Mouse (Mus musculus) MN1 (cell line): ENCODE results near the gene 4930519G04Rik.
"Not testable (repeated sequence)": the region's sequence is repeated elsewhere in the genome, so short reads cannot be mapped to it uniquely, and the experiment has no call there.

Experiments
- DNase-seq: peaks from one replicate; pipeline ENCODE4 v3.0.0-alpha.2; 2016; ENCODE audit warnings: low spot score

Gene 4930519G04Rik

DNA sequence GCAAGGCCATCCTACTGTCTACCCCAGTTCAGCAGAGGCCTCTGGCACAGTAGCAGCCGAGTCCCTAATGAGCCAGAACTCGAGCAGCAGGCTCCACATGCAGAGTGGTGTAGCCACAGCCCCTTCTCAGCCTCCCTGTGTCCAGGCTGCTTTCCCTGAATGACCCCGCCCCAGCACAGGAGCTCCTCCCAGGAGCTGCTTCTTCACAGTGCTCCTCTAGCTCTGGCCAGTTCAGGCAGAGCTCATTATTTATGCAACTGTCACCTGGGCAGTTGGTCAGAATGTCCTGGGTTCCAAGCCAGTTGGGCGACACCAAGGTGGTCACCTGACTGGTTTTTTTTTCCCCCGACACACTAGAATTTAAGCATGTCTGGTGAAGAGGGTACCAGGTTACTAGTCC is at the start of gene 4930519G04Rik:
Gene 4930519G04Rik (plus strand): TSS at position 301 of the 400 bp plus-strand sequence.
- DNase-seq: not testable (repeated sequence)

GRCm38 (mm10) chr5:114804335-114804734 is 49.1 kb upstream of the 4930519G04Rik start:
- no peak for DNase-seq

GRCm38 (mm10) chr5:114804958-114805357 is 48.5 kb upstream of the 4930519G04Rik start:
- DNase-seq: no peak

DNA sequence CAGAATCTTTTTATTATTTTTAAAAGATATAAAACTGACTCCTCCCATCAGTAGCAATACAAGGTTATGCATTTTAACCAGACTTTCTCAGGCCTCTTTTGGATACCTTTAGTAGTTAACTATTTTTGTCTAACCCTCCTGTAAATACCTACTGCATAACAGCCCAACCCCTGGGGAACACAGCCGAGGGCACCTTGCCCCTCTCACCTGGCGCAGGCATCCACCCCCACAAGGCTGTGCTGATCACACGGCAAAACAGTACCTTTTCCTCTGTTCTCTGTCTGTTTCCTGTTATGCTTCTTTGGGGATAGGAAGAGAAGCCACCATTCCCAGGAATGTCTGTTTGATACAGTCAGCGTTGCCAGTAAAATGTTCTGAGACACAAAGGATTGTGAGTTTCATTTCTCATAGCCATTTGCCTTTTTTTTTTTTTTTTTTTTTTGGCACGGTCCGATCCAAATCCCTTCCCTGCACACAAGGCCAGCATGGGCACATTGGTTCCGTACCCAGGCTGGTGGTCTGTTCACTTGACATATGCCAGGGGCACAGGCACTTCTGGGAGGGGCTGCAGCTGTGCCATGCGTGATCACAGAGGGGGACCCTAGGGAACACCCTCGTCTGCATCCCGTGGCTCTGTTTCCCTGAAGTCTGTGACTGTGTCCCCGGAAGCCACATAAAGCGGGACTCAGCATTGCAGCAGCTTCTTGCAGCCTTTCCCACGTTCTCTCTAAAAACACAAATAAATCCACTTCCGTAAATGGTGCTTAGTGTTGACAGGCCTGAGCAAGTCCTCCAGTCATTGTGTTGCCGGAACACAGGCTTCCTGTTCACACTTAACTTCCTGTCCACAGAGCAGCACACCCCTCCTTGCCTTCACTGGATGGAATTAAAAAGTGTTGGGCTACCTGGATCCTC is 47.8 kb upstream of the 4930519G04Rik start:
- DNase-seq: no peak

DNA sequence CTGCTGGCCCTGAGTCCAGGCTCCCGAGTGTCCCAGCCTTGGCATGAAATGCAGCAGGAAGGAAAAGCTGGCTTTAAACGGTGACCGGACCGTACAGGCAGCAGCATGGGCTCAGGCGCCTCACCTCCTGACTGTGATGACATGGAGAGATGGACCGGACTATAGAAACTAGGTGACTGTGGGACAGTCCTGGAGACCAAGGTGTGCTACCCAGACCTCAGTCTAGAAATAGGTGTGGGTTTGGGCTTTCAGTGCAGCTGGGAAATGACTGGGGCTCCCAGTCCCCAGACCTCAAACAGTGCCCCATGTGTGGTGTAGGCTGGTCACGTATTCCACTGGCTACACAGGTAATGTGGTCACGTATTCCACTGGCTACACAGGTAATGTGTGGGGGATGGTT is 46.8 kb upstream of the 4930519G04Rik start:
- no peak for DNase-seq

DNA sequence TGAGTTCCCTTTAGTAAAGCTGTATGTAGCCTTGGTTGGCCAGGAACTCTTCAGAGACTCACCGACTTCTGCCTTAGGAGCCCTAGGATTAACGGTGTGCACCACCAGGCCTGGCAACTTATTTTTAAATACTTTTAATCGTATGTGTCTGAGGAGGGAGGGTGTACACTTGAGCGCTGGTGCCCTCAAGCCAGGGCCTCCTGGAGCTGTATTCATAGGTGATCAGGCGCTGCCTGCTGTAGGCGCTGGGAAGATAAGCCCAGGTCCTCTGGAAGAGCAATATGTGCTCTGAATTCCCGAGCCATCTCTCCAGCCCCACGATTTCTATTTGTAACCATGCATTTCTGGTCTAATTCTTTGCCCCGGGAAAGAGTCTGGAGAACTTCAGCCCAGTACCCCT is 46.4 kb upstream of the 4930519G04Rik start:
- no peak for DNase-seq

DNA sequence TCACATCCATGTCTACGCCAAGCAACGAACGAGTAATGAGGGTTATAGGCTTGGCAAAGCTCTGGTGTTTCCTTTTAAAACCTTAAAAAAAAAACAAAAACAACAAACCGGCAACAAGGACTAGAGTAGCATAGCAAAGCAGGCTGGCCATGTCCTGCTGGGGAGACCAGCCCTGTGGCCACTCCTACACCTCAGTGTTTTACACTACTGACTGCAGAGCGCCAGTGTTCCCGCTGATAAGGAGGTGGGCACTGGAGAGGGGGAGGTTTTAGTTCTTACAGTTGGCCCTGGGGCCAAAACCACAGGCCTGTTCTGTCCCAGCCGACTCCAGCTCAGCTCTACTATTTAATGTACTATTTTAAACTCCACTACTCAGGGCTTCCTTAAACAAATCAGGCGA is 46.0 kb upstream of the 4930519G04Rik start:
- DNase-seq: no peak

GRCm38 (mm10) chr5:114807893-114808292 is 45.6 kb upstream of the 4930519G04Rik start:
- no peak for DNase-seq

DNA sequence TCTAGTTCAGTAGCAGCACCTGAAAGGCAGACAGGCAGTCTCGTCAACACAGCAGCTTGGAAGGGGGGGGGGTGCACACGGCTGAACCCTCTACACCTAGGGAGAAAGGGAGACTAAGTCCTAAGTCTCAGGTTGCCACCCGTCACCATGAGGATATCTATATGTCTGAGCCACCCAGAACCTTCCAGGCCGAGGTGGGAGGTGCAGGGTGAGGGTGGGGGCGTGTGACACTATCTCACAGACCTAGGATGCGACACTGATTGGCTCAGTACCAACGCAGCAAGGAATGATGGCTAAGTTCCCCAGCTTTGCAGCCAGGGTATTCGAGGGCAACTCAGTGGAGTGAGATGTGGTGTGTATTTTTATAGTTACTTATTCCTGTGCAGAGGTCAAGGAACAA is 45.1 kb upstream of the 4930519G04Rik start:
- DNase-seq: no peak

DNA sequence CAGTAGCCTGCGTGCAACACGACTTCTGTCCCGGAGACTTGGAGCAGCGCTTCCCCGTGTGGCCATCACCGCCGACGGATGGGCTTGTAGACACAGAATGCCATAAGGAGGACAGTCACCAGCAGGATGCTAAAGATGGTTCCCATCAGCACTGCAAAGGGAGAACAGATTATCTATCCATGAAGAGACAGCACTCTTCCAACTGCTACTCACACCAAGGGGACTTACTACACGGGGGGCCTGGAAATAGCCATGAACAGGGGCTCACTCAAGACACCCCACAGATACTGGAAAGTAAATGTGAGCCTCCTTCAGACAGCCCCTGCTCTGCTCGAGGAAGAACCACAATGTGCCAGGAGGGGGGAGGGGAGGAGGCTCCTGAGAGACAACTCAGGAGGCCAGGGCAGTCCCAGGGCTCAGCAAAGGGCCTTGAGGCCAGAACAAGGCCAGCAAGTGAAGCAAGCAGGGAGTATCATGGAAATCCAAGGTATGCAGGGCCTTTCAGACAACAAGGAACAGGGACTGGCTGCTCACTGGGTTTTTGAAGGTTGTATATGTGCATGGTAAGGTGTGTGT is 44.2 kb upstream of the 4930519G04Rik start:
- no peak for DNase-seq

DNA sequence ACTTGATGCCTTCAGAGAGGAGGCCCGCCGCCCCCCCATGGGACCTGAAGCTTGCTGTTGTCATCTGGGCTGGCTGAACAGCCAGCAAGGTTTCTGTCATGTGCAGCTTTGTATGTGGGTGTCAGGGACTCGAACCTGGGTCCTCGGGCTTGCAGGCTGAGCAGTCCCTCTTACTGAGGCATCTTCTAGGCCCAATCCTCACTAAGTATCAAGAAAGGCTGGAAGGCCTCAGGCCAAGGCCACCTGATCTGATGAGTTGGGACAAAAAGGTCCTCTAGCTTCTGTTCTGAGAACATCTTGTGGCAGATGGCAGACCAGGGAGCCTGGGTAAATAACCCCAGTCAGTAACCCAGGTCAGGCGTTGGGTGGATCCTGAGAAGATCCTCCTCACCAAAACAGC is 43.6 kb upstream of the 4930519G04Rik start:
- DNase-seq: no peak

- DNase-seq: no peak
These were observed 39.8 kb upstream of the 4930519G04Rik start for GRCm38 (mm10) chr5:114813525-114814181.

DNA sequence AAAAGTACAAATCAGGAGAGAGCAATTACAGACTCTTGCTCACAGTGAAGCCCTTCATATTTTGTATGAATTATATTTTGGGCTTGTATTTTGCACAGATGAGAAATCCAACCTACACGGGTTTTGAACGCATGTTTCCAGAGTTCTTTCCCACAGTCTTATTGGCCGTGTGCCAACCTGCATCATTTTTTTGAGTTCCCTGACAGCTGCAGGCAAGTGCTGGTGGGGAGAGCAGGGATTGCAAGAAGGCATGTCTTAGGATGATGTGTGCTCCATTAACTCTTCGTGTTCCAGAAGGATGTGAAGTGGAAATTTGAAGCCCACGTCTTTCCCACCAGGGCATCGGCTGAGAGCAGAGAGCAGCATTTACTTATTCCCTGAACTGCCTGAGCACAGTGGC is 36.9 kb upstream of the 4930519G04Rik start:
- DNase-seq: no peak

GRCm38 (mm10) chr5:114818124-114818523 is 35.3 kb upstream of the 4930519G04Rik start:
- no peak for DNase-seq

- no peak for DNase-seq
These were observed 30.4 kb upstream of the 4930519G04Rik start, which contains the start of gene 1500011B03Rik for GRCm38 (mm10) chr5:114822796-114823688. Gene 1500011B03Rik, minus strand, starts transcription at chr5:114823468.

- no peak for DNase-seq
These were observed 29.3 kb upstream of the 4930519G04Rik start for GRCm38 (mm10) chr5:114824197-114824596.

DNA sequence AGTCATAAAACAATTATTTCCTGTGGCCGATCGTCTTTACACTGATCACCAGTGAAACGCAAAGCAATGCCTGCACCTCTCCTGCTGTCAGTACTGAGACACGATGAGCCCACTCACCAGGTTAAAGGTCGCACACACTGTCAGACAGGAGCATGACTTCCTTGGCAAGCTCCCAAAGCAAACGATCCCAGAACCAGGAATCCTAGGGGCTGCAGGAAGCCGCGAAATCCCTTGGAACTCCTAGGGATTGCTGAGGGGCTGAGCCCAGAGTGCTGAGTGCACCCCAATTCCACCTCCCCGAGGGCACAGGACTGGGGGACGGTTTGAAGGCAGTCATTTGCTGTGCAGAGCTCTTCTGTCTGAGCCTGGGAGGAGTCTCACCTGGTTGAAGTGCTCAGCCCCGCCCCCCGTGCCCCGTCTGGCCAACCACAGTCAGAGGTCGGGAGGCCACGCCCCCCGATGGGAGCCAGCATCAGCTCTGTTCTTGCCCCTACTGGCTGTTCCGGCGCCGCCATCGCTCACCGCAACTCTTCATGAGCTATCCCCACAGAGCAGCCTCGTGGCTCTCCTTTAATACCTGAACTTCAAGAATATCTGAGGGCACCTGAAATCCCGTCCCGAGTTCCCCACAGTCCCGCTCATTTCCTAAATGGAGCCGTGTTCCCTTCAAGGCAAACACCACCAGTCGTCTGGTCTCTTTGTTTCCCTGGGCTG is 27.3 kb upstream of the 4930519G04Rik start:
- peak; percentile 71 for DNase-seq

- DNase-seq: no peak
These were observed 26.0 kb upstream of the 4930519G04Rik start for GRCm38 (mm10) chr5:114827427-114827826.

DNA sequence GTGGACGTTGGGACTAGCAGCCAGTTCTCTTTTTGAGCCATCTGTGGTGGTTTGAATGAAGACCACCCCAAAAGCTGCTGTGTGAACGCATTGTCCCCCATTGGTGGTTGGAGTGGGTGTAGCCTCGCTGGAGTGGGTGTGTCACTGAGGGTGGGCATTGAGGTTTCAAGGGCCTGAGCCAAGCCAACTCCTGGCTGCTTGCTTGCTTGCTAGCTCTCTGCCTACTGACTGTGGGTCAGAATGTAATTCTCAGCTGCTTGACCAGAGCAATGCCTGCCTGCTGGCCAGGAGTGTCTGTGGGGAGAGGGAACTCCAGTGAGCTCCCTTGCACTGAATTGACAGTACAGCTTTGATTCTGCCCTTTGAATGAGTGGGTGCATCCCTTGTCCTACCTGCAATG is 23.7 kb upstream of the 4930519G04Rik start:
- no peak for DNase-seq

- DNase-seq: no peak
These were observed 16.6 kb upstream of the 4930519G04Rik start for GRCm38 (mm10) chr5:114836886-114837285.

DNA sequence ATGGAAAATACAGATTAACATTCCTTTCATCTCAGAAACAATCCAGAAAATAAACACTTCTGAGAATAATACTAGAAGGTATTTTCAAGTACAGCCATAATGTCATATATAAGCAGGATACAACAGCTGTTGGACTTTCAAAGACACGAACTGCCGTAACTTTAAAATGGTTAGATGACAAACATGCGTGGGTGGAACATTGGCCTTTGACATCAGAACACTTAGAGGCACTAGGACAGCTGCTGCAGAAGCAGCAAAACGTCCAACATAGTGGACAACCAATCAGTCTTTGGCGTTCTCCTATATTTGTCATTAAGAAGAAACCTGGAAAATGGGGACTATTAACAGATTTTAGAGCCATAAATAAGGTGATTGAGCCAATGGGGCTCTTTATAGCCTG is 13.0 kb upstream of the 4930519G04Rik start:
- not testable (repeated sequence) for DNase-seq
